Mouse (Mus musculus): ENCODE measurements around the gene Itga2. TPM values are rescaled to one million over a fixed set of nuclear protein-coding genes. Genes with fewer than 3 reads are reported as not detected.

Itga2 gene
- total RNA-seq (2017): 4.2 and 5.6 TPM in 2 replicates

- ATAC-seq (replicated peaks in 1 of 2; ENCODE audit: insufficient read depth in 1 of 2, low FRiP score in 2 of 2, low TSS enrichment in 1 of 2, low read depth in 1 of 2, poor library complexity in 2 of 2, severe bottlenecking in 2 of 2): peak; percentile 82 to 84
These were observed at the start of gene Itga2 for GRCm38 (mm10) chr13:114931775-114932294. Itga2 (minus strand) TSS chr13:114932100.

- ATAC-seq (replicated peaks in 1 of 2; ENCODE audit: insufficient read depth in 1 of 2, low FRiP score in 2 of 2, low TSS enrichment in 1 of 2, low read depth in 1 of 2, poor library complexity in 2 of 2, severe bottlenecking in 2 of 2): no peak
These were observed 49.0 kb upstream of the Itga2 start for GRCm38 (mm10) chr13:114980831-114981419.

- no peak for ATAC-seq (replicated peaks in 1 of 2; ENCODE audit: insufficient read depth in 1 of 2, low FRiP score in 2 of 2, low TSS enrichment in 1 of 2, low read depth in 1 of 2, poor library complexity in 2 of 2, severe bottlenecking in 2 of 2)
These were observed 42.7 kb upstream of the Itga2 start for GRCm38 (mm10) chr13:114974484-114975042.

DNA sequence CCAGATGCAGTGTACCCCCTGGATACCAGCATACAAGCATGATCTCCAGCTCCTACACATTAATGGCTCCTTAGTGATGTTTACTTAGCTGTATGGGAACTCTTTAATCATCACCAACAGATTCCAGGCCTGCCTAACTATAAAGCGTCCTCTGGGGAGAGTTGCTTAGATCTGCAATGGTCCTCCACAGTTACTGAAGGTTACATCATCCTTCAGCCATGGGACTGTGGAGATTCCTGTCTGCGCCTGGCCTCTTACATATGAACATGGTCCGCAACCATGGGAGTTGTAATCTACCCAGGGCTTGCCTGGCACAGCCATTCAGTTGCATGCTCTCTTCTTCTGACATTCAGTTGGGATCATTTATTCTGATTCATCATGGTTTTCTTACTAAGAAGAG, 40.0 kb upstream of the Itga2 start:
- ATAC-seq (replicated peaks in 1 of 2; ENCODE audit: insufficient read depth in 1 of 2, low FRiP score in 2 of 2, low TSS enrichment in 1 of 2, low read depth in 1 of 2, poor library complexity in 2 of 2, severe bottlenecking in 2 of 2): no peak

DNA sequence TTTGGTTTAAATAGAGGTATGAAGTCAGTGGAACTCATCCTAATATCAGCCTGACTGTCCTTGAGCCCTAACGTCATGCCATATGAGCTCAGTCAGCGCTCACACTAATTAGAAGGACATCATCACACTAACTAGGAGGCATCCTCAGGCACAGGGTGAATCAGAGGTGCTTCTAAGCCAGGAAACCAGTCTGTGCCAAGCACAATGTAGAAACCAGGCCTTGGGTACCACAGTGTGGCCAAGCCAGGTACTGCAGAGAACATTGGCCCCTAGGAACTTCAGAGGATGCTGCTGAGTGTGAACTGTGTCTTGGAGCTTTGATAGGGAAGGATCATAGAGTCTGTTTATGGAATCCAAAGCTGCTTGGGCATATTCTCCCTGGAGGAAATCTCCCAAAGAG, 32.3 kb upstream of the Itga2 start:
- peak; percentile 98 to 99 for ATAC-seq (replicated peaks in 1 of 2; ENCODE audit: insufficient read depth in 1 of 2, low FRiP score in 2 of 2, low TSS enrichment in 1 of 2, low read depth in 1 of 2, poor library complexity in 2 of 2, severe bottlenecking in 2 of 2)

DNA sequence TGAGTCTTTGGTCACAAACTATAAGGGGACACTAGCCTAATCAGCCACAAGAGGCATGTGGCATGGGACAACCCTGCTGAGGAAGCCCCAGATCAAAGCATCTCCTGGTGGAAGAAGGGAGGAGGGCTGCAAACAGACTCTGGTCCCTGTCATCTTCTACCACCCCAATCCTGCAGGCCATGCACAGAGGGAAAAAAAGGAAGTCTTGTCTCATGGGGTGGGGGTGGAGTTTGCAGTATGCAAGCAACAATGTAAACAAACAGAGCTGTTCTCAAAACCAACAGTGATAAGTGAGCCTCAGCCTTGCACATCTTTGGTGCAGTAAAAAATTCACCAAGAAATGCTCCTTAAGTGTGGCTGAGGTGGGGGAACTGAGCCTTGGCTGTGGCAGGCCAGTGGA, 22.6 kb upstream of the Itga2 start:
- ATAC-seq (replicated peaks in 1 of 2; ENCODE audit: insufficient read depth in 1 of 2, low FRiP score in 2 of 2, low TSS enrichment in 1 of 2, low read depth in 1 of 2, poor library complexity in 2 of 2, severe bottlenecking in 2 of 2): peak in 1 of 2 experiments; percentile 21; a peak in 1 of 4 replicates

GRCm38 (mm10) chr13:114933541-114933940, 1.6 kb upstream of the Itga2 start:
- ATAC-seq (replicated peaks in 1 of 2; ENCODE audit: insufficient read depth in 1 of 2, low FRiP score in 2 of 2, low TSS enrichment in 1 of 2, low read depth in 1 of 2, poor library complexity in 2 of 2, severe bottlenecking in 2 of 2): no peak; a peak in 1 of 4 replicates

- peak; percentile 10 to 36; a peak in 3 of 4 replicates for ATAC-seq (replicated peaks in 1 of 2; ENCODE audit: insufficient read depth in 1 of 2, low FRiP score in 2 of 2, low TSS enrichment in 1 of 2, low read depth in 1 of 2, poor library complexity in 2 of 2, severe bottlenecking in 2 of 2)
These were observed 777 bp downstream of the Itga2 start for GRCm38 (mm10) chr13:114930996-114931649.

DNA sequence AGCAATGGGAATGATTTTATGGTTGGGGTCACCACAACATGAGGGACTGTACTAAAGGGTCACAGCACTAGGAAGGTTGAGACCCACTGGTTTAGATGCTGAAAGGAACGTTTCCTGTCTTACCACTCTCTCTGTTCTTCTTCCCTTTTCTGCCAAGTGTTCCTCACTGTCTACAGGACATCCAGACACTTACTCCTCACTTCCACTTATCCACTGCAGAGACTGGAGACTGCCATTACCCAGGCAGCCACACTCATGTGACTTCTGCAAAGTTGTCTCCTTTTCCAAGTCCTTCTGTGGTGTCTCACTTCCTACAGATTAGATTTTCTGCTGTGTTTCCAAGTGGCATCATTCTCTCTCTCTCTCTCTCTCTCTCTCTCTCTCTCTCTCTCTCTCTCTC, 7.1 kb downstream of the Itga2 start:
- ATAC-seq (replicated peaks in 1 of 2; ENCODE audit: insufficient read depth in 1 of 2, low FRiP score in 2 of 2, low TSS enrichment in 1 of 2, low read depth in 1 of 2, poor library complexity in 2 of 2, severe bottlenecking in 2 of 2): peak in 1 of 2 experiments; percentile 37; a peak in 1 of 4 replicates

DNA sequence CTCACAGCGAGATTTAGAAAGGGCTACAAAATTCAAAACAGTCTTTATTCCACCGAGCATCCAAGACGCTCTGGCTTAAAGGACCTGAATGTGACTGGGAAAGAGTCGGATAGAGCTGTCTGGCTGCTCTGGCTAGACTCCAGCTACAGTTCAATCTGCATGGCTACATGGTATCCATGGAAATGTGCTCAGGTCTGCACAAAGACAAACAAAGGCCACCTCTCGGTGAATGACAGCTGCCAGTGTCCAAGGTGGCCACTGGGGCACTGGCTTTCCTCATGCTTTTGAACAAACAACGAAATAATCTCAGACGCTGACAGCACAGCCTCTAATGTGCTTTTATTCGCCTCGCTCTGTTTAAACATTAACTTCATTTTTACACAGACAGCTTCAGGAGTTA, 8.6 kb downstream of the Itga2 start:
- no peak for ATAC-seq (replicated peaks in 1 of 2; ENCODE audit: insufficient read depth in 1 of 2, low FRiP score in 2 of 2, low TSS enrichment in 1 of 2, low read depth in 1 of 2, poor library complexity in 2 of 2, severe bottlenecking in 2 of 2)

GRCm38 (mm10) chr13:114915767-114916166, 16.1 kb downstream of the Itga2 start:
- peak; percentile 88 to 93 for ATAC-seq (replicated peaks in 1 of 2; ENCODE audit: insufficient read depth in 1 of 2, low FRiP score in 2 of 2, low TSS enrichment in 1 of 2, low read depth in 1 of 2, poor library complexity in 2 of 2, severe bottlenecking in 2 of 2)

DNA sequence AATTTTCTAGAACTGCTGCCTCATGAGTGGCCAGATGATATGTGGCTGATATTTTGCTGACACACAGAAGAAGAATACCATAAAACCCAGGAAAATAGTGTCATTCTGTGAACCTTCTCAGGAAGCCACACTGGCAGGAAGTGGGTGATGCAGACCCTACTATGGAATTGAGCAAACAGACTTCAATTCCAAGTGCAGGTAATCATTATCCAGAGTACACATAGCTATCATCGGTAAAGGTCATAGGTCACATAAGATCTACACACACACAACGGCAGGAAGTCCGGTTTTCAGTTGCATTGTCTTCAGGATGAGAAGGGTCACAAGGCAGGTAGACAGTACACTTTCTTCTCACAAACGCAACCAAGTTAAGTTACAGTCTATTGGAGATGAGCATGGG, 16.9 kb downstream of the Itga2 start:
- ATAC-seq (replicated peaks in 1 of 2; ENCODE audit: insufficient read depth in 1 of 2, low FRiP score in 2 of 2, low TSS enrichment in 1 of 2, low read depth in 1 of 2, poor library complexity in 2 of 2, severe bottlenecking in 2 of 2): no peak

DNA sequence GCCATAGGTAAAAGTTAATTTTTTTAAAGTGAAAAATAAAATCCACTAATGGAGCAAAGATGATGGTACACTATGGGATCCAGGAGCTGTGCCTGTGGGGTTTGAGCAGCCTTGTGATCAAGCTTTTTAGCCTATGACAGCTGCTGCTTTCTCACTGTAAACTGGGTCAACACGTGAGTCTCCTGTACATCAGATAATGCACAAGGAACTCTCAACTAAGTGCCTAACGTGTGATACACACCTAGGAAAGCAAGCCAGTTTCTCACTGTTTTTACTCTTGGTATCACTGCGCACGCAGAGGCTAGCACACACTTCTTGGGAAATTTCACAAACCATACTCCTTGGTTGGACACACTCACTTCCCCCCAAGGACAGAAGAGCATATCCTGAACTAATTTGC, 17.3 kb downstream of the Itga2 start:
- ATAC-seq (replicated peaks in 1 of 2; ENCODE audit: insufficient read depth in 1 of 2, low FRiP score in 2 of 2, low TSS enrichment in 1 of 2, low read depth in 1 of 2, poor library complexity in 2 of 2, severe bottlenecking in 2 of 2): no peak

DNA sequence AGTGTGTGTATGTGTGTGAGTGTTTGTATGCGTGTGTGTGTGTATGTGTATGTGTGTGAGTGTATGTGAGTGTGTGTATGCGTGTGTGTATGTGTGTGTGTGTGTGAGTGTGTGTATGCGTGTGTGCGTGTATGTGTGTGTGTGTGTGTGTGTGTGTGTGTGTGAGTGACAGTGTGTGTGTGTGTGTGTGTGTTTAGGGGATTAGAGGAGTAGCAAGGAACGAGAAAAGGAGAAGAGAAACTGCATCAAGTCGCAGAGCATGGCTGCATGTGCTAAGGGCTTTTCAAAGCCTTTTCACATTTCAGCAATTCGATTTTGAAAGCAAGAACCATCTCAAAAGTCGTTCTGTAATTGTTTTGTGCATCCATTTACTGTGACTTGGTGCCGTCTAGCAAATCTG, 21.3 kb downstream of the Itga2 start:
- ATAC-seq (replicated peaks in 1 of 2; ENCODE audit: insufficient read depth in 1 of 2, low FRiP score in 2 of 2, low TSS enrichment in 1 of 2, low read depth in 1 of 2, poor library complexity in 2 of 2, severe bottlenecking in 2 of 2): no peak

DNA sequence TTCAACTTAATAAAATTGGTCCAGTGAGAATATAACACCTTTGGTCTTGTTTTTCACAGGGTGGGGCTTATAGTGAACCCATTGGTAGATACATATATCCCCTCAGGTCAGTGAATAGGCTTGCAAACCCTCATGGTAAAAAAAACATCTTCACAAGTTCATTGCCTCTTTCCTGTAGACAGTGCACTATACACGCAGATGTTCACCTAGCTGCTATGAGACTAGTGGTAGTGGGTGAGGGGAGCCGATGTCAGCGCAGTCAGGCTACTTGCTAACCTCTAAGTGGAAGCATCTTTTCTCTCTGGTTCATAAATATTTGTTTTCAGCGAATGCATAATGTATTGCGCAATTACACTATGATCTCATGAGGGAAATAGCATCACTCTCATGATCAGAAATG, 22.4 kb downstream of the Itga2 start:
- no peak for ATAC-seq (replicated peaks in 1 of 2; ENCODE audit: insufficient read depth in 1 of 2, low FRiP score in 2 of 2, low TSS enrichment in 1 of 2, low read depth in 1 of 2, poor library complexity in 2 of 2, severe bottlenecking in 2 of 2)

DNA sequence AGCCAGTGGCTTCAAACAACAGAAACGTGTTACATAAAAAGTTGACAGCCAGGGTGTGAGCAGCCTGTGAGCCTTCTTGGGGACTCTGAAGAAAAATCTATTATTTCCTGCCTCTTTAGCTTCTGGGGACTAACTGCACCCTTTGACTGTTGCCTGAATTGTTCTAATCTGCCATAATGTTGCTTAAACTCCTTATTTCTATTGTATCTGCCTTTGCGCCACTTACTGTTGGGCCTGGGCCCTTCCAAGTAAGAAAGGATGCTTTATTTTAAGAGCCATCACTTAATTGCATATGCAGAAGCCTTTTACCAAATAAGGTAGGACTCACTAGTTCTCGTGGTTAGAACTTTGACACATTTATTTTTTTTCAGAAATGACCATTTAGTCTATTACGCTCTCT, 24.0 kb downstream of the Itga2 start:
- no peak for ATAC-seq (replicated peaks in 1 of 2; ENCODE audit: insufficient read depth in 1 of 2, low FRiP score in 2 of 2, low TSS enrichment in 1 of 2, low read depth in 1 of 2, poor library complexity in 2 of 2, severe bottlenecking in 2 of 2)

- ATAC-seq (replicated peaks in 1 of 2; ENCODE audit: insufficient read depth in 1 of 2, low FRiP score in 2 of 2, low TSS enrichment in 1 of 2, low read depth in 1 of 2, poor library complexity in 2 of 2, severe bottlenecking in 2 of 2): peak in 1 of 2 experiments; percentile 56; a peak in 2 of 4 replicates
These were observed 35.0 kb downstream of the Itga2 start for GRCm38 (mm10) chr13:114896751-114897386.

DNA sequence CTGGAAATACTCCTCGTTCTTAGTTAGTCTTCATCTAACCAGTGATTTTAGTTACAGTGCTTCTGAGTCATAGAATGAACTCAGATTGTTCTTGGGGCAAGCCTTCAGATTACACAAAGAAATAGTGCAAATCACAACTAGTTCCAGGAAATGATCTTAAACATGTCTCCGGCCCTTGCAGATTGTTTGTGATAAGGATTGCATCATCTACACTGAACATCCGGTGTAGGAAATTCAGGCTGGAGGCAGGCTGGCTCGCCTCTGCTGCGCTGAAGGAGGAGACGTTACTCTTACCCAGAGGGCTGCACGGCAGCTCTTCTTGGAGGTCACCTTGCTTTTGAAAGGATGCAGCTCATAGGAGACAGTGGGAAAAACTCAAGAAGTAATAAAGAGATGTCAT, 36.0 kb downstream of the Itga2 start:
- ATAC-seq (replicated peaks in 1 of 2; ENCODE audit: insufficient read depth in 1 of 2, low FRiP score in 2 of 2, low TSS enrichment in 1 of 2, low read depth in 1 of 2, poor library complexity in 2 of 2, severe bottlenecking in 2 of 2): peak; percentile 83 to 86

Measured in hematopoietic stem cell, adult 5-6 weeks (primary cell).